Mouse (Mus musculus): ENCODE measurements at regions not wholly inside any gene's neighbourhood (a gene's known extent, or its start where the extent isn't known, plus 50 kb on each side); places are given as distances from the start of the nearest gene placed in this dataset.

DNA sequence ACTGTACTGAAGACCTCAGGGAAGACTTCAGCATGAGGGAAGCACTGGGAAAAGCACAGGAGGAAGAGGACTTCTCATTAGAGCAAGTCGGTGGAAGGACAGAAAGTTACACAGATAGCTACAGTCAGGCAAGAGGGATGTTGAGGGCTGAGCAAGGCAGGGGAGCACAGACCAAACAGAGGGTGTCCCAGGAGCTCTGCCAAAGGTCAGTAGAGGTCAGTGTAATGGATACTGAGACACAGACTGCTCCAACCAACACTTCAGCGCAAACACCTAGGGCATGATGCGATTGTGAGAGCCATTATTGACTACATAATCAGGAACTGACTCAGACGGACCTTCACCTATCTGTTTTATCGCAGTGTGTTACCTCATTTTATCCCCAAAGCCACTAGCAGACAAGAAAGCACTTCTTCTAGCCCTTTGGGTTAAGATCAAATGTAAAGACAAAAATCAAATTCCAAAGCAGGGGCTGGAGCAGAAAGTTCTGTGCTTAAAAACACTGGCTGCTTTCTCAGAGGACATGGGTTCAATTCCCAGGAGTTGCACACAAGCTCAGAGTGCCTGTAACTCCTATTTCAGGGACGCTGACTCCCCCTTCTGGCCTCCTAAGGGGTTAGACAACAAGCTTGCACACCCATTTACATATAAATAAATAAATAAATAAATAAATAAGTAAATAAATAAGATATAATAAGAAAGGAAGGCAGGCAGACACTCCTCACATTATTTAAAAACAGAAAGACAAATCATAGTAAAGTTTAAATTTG, 197.3 kb upstream of the Trib2 start:
- no peak for DNase-seq

DNA sequence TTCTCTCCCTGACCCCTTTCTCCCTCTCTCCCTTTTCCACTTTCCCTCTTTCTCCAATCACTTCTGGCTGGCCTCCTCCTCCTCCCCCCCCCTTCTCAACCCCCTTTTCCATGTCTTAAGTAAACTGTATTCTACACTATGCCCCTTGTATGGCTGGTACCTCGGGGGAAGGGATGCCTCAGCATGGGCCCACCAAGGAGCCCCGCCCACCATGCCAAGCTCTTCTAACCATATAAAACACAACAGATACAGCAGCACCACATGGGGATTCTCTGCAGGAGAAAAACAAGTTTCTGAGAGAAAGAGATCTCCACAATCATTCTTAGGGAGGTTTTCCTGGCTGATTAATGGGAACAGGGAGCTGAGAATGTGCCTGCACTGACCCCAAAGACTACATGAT, 196.6 kb upstream of the Trib2 start:
- DNase-seq: no peak

DNA sequence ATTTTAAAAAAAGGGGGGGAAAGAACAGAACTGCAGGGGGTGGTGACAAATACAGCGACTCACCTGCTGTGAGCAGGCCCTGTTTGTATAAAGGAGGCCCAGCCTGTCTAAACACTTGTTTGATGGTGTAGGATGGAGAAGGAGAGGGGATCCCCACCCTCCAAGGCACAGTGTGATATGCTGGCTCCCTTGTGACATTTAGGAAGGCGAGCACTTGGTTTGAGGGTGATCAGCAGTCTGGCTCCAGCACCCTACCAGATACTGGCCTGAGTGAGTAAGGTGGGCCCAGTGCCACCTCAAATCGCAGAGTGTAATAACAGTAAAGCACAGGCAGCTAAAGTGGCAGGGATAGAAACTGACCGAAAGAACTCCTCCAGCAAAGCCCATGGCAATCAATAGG, 195.4 kb upstream of the Trib2 start:
- no peak for DNase-seq

DNA sequence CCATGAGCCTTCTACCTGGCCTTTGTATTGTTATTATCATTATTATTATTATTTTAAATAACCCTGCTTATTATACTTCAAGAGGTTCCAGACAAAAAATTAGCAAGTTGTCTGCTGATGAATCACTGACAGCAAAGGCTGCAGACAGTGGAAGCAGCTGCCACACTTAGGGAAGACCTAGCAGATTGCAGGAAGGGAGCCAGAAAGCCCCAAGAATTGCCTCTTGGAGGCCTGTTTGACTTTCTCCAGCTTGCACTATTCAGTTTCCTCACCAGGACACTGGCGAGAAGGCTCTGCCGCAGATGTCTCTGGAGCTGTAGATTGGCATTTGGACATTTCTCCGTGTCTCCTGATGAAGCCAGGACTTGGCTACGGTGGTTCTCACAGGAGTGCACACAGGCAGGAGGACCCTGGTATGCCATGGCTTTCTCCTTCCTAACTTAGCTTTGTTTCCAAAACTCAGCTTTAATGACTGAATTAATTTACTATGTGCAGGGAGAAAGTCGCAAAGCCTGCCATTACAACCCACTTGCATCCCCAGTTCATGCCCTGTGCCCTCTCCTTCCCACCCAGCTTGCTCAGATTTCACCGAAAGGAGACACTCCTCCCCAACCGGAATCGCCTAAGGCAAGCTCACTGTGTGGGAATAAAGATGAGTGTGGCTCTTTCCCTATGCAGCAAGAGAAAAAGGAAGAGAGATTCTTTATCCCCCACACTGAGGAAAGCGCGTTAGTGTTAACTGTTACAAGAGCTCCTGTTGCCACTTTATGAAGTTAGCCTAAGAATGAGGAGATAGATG, 193.3 kb upstream of the Trib2 start:
- no peak for DNase-seq

DNA sequence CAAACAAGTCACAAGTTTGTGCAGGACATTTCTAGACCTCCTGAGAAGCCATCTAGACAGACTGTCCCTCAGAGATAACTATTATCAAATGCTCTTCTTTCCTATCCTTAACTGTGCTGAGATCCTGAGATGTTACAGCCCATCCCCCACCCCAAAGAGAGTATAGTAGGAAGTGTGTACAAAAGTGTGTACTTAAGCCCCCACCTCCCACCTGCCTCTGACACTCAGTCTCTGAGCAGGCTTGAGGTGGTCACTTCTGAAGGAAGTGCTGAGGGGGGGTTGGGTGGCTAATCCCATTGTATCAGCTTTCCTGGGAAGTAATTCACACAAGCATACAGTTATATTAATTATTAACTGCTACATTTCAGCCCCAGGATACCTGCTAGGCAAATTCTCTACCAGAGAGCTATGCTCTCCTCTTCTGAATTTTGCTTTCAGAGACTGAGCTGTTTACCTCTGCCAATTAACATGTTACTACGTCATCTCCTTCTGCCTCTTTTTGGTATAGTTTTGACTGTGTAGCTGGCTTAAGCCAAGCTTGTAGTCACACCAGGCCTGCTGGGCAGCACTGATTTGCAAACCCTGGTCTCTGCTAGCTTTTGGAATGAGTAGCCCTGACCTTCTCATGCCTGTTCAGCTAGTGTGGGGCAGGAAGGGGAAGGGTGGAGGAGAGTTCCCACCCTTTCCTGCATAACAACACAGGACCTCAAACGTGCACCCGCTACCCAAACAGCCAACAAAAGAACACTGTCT, 192.2 kb upstream of the Trib2 start:
- no peak for DNase-seq

DNA sequence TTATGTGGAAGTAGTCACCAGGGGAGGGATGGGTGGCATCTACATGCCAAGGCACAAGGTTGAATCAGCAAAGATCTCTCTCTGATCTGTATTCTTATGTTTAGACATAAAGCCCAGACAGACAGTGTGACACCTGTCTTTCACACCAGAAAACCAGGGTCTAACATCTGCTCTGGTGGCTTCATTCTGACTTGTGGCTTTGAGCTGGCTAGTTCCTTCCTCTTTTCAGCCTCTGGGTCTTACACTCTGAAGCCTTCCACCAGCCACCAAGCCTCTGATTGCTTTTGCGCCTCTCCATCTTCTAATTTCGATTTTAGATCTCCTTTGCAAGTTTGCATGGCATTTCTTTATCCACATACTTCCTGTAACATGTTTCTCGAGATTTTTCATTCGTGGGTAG, 191.5 kb upstream of the Trib2 start:
- DNase-seq: no peak

DNA sequence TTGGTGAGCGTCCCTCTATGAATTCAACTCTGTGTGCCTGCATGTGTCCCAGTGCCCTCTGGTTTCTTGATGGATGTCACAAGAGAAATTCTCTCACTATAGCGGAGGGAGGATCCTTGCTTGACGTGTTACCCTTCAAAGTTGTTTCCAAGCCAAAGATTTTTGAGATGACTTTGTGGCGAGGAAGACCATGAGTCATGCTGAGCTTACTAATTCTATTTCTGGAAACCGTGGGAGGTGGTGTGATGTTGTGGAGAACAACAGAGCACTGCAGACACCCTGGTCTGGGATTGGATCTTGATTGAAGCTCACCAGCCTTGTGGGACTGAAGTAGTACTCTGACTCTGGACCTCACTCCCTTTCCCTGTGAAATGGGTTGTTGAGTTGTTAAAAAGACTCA, 190.0 kb upstream of the Trib2 start:
- no peak for DNase-seq

DNA sequence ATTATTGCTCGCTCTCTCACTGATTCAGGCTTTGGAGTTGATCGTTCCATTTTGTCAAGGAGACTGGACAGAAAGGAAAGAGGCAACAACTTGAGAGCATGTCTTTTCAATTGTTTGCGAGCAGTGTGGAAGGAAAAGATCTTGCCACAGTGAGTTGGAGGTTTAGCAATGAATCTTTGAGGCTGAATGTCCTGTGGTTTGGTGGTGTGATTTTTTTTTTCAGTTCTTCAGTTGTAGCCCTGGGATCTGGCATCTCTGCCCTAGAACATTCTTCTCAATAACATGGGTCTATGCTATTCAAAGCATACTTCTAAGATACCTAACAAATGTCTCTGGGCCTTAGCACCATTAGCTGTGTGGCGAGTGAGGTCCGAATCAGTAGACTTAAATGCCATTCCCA, 189.6 kb upstream of the Trib2 start:
- no peak for DNase-seq

DNA sequence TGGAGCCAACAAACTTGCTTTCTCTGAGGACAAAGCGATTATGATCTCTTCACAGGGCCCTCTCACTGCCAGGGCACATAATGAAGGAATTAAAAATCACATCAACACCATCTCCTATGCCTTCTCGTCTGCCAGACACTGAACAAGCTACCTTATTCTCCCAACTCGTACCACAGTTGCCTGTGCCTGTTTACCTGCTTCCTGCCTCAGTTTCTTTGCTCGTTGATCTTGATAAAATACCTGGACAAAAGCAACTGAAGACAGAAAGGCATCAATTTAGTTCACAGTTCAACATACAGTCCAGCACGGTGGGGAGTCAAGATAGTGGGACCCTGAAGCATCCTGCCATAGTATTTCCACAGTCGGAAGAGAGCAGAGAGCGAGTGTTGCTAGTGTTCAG, 185.1 kb upstream of the Trib2 start:
- DNase-seq: no peak

DNA sequence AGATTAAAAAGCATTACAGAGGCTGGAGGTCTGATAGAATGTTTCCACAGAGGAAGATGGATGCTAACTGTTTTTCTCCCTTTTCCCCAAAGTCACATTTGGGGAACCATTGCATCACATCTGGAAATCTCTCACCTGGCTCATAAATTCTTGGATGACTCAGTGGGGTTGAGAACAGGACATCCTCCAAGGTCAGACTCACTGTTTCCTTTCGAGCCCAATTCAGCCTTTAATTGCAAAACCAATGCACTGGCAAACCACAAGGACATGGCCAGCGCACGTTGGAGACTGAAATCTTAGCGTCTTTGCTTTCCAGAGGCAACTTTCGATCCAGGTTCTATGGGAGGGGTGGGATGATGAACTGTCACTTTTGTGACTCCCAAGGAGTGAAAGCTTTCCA, 184.5 kb upstream of the Trib2 start:
- no peak for DNase-seq

DNA sequence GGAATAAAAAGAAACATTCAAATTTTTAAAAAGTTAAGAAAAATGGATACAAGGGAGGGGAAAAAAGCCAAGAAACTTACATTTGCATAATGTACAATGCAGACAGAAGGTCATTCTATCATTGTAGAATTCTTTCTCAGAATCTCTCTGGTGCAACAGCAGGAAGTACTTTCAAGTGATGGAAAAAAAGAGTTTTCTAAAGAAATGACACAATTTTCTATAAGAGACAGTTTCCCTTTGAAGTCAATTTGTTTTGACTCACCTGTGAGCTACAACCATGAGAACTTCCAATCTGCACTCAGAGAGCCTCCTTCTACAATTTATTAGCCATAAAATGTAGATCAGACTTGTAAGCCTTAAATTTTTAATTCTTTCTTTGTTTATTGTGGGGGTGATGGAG, 181.6 kb upstream of the Trib2 start:
- DNase-seq: no peak

DNA sequence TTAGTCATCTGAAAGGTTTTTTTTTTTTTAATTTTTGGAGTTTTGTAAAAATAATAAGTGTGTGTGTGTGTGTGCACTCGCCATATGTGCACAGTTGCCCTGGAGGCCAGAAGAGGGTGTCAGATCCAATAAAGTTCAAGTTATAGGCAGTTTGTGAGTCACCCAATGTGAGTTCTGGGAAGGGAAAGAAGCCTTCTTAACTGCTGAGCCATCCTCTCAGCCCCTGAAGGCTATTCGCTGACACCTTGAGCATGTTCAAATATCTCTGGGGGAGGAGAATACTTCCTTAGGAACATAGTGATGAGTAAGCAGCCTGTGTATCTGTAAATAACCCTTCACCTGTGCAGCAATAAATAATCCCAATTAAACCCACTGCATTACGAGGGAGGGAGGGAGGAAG, 177.1 kb upstream of the Trib2 start:
- no peak for DNase-seq

DNA sequence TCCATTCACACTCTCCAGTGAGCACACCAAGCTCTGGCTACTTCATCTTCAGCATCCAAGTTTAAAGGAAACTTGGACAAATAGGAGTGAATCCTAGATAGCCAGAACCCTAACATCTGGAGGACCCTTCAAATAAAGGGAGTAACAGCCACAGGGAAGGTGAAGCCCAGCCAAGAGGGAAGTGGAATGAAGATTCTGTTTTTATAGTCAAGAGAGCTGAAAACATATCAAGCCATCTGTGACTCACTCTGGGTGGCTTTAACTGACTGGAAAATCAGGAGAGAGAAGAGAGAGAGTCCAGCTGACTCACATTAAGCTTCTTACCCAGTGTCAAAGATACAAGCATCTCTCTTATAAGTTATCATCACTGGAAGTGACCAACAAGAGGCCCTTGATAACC, 169.6 kb upstream of the Trib2 start:
- DNase-seq: no peak

DNA sequence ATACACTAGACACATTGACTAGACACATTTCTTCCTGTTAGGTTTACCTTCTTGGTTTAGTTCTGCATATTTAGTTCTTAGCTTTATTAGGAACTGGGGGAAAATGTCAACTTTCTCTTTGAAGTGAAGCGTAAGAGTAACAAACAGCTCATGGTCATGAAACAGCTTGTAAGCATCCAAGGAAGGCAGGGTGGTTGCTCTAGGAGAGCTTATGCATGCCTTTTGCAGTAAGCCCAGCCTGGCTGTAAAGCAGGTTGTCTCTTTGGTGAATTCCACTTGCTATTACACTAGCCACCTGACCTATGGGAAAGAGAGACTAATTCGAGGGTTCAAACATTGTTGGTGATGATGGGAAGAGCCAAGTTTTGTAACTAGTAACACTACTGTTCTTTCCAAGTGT, 168.9 kb upstream of the Trib2 start:
- no peak for DNase-seq

DNA sequence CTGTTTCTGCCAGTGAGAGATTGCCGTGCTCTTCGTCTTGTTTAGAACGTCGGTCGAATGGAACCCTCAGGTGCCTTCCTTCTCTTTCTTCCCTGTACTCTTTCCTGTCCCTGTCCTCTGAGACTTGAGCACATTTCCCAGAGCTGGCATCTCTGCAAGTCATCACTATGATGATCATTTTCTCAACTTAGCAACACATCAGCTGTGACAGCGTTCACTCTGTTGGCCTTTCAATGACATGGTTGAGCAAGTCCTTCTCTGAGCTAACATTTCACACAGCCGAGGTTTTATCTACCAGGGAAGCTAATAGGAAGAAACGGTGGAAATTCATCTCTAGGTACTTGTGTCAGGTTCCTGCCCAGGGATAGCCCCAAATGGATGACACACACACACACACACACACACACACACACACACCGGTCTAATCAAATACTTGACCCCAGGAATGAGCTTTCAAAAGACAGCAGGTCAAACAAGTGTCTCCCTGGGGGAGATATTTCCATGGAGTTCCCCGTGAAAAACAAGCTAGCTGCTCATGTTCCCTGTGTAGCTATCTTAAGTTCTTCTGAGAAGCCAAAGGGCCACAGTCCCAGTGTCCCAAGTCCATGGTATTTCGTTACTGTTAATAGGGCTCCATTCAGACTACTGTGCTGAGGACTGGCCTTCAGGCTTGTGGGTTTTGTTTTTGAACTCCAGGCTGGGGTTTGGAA, 167.0 kb upstream of the Trib2 start:
- no peak for DNase-seq

DNA sequence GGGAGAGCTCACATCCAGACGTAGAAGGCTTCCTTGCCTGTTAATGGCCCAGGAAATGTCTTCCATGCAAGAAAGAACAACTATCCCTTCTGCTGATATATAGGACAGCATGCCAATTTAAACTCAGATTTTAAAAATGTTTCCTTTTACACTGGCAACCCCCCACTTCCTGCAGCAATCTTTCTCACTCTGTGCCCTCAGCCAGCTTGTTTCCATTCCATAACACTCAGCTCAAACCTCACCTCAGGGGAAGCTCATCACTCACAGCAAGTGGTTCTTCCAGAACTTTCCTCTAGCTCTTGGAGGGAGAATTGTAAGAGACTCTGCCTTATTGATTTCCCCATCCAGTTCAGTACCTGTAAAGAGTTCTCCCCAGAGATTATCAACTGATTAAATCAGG, 165.0 kb upstream of the Trib2 start:
- no peak for DNase-seq

DNA sequence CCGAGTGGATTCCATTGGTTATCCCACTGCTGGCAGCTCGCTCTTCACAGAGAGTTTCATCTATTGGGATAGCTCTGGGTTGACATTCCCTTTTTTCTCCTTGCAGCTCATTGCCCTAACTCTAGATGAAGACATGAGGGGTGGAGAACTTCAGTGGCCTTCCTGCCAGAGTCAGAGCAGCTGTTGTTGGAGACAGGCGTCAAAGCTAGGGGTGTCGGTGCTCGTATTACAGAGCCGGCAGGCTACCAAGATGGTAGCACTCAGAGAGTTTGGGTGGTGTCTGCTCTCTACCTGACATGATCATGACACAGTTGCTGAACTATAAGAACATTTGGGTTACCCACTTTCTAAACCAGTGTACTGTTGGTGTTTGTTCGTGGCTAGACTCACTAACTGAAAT, 162.5 kb upstream of the Trib2 start:
- no peak for DNase-seq

DNA sequence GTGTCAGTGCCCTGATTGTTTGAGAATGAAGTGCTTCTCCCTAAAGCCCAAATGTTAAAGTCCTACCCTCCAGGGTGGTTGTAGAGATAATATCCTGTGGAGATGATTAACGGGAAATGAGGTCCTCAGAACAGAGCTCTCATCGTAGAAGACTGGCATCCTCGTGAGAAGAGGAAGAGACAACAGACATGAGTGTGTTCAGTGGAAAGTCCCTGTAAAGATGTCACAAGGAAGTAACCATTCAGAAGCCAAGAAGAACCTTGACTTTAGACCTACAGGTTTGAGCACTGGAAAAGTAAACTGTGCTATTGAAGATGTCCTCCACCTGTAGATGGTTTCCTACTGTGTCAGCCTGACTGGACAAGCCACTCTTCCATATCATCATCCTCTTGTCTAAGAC, 155.1 kb upstream of the Trib2 start:
- no peak for DNase-seq

DNA sequence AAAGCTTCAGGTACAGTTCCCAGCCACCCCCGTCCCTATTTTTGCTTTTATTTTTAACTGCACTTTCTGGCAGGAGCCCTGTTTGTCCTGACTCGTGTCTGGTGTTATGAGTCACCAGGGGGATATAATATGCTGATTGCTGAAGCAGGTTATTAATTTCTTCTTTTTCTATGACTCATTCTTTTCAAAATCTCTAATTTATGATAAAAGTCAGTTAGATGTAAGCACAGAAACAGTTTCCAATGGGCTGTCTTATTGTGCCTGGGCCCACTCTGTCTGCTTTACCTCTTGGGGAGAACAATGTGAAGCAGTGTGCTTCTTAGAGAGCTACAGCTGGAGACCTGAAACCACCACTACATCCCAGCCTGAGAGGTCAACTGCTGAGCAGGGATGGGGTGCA, 153.5 kb upstream of the Trib2 start:
- DNase-seq: no peak

DNA sequence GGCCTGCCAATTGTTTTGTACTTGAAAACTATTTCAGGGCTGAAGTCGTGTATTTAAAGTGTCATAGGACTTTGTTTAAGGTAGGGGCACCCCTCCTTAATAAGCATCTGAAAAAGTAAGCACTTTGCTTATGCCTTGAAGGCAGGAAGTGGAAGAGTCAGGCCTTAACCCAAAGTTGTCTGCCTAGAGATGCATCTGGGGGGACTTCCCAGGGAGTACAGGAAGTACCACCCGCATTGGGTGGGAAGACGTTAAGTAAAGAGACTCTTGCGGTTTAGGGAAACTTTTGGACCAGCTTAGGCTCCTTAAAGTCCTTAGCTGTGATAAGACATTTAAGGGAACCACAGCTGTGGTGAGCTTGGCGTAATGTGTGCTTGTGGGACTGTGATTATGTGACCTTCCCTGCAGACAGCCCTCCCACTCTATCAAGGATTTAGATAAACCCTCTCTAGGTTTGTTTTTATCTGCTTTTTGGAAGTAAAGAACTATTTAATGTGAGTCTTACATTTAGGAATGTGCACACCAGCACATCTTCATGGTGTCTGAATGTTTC, 150.9 kb upstream of the Trib2 start:
- DNase-seq: no peak

DNA sequence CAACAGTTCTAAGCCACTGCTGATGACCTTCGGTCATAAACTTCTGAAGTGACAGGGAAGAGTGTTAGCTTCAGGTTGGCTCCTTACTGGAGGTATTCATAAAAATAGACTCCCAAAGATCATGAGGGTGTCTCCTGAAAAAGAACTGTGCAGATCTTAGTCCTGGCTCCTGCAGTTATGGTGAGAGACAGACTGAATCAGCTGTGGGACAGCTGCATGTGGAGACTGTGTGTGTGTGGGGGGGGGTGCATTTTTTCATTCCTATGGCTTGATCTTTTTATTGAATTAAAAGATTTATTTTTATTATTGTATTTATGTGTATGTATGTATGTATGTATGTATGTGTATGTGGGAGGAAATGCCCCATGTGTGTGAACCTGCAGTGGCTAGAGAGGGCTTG, 149.9 kb upstream of the Trib2 start:
- DNase-seq: no peak

DNA sequence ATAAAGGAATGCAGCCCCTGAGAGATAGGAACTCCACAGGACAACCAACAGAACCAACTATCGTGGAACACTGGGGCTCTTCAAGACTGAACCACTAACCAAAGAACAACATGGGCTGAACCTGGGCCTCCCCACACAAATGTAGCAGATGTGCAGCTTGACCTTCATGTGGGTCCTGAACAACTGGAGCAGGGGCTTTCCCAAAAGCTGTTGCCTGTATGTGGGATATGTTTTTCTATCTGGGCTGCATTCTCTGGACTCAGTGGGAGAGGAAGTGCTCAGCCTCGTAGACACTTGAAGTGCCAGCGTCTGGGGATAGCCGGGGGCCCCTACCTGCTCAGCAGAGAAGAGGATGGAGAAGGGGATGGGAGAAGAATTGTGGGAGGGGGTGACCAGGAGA, 149.2 kb upstream of the Trib2 start:
- DNase-seq: no peak

DNA sequence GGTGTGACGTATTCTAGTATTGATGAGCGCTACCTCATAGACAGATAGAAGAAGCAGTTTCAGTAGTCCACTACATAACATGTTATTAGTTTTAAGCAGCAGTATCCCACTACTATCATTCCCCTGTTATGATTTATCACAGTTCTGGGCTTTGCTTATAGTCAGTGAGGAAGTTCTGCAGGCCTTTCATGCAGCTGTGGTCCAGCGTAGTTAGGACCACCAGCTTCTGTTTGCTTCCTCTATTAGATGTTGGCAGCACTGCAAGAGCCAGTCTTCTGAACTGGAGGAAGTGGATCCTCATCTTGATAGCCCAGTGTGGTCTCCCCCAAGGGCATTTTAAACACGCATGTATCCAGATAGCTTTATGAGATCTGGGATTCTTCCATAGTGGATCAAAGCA, 147.4 kb upstream of the Trib2 start:
- no peak for DNase-seq
